Comparison of ENCODE assay signal across 8 mouse cellular contexts in the genomic region with DNA sequence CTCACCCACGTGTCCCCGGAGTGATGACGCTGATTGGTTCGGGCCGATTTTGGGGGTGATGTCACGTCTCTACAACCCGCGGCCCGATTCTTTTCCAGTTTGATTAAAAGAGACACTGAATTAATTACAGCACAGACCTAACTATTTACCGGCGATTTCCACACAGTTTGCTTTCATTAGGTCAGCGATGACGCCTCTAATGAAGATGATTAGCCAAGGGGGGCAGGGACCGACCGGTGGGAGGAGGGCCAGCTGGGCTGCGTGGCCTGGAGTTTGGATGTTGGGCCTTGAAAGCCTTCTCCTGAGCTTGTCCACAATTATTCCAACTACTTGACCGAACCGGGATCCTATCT. TPM values are rescaled to one million over a fixed set of nuclear protein-coding genes. Genes with fewer than 3 reads are reported as not detected.
A peak's percentile ranks its signal among the peaks of the same experiment; 100 is the strongest.
DNase-seq lines count a peak whose midpoint lies in the region; ATAC-seq and TF ChIP-seq lines count a peak whose summit lies in the region.

Gene Barhl1 (minus strand): TSS at position 156 of the 353 bp plus-strand sequence.

- WGBS in limb, embryonic 14.5 days, result under 1% methylated on average over 18 of the region's 18 CpGs

- H3K4me3 ChIP-seq in testis, adult 2 months (ENCODE audit: control insufficient read depth, low read depth, low read length), result peak within 1 kb of the TSS; percentile 62
- H3K4me3 ChIP-seq in limb, embryonic 14.5 days (replicated peaks; ENCODE audit: low read length), result no peak within 1 kb of the TSS; the same call in 1 of the 2 replicates

- peaks cover 26% of the 10 kb centered on the region for H3K4me1 ChIP-seq in testis, adult 2 months (ENCODE audit: control insufficient read depth, insufficient read depth, low read length)
- H3K4me1 ChIP-seq in limb, embryonic 14.5 days (ENCODE audit: control insufficient read depth, insufficient read depth, low read length), result no peaks in the 10 kb centered on the region

- H3K9me3 ChIP-seq in limb, embryonic 14.5 days (ENCODE audit: control insufficient read depth, low read length), result no peaks in the 10 kb centered on the region

- H3K9ac ChIP-seq in limb, embryonic 14.5 days (ENCODE audit: low read depth, low read length, severe bottlenecking), result no peak within 1 kb of the TSS

- H3K27ac ChIP-seq in testis, adult 2 months (ENCODE audit: control insufficient read depth, insufficient read depth, low read depth, low read length), result no peak within 1 kb of the TSS
- no peak within 1 kb of the TSS for H3K27ac ChIP-seq in limb, embryonic 14.5 days (replicated peaks; ENCODE audit: low read depth, low read length)

- no peak for ATAC-seq in limb, embryonic 14.5 days (ENCODE audit: low FRiP score, low read depth)

- H3K27me3 ChIP-seq in testis, adult 2 months (ENCODE audit: control insufficient read depth, insufficient read depth, low read length), result peaks cover 11% of the 10 kb centered on the region; the same call in 1 of the 2 replicates
- peaks cover 95% of the 10 kb centered on the region for H3K27me3 ChIP-seq in limb, embryonic 14.5 days (ENCODE audit: control insufficient read depth, insufficient read depth, low read length)

- no peak for TF ChIP-seq POLR2A in testis, adult 2 months (IDR thresholded peaks at IDR 0.05; ENCODE audit: control insufficient read depth, low read depth, low read length)
- TF ChIP-seq POLR2A in limb, embryonic 14.5 days (IDR thresholded peaks at IDR 0.05; ENCODE audit: borderline replicate concordance, extremely low read depth, insufficient read depth, insufficient read length), result no peak

- no peak for TF ChIP-seq CTCF in testis, adult 2 months (IDR thresholded peaks at IDR 0.05; ENCODE audit: control insufficient read depth, insufficient read depth, insufficient replicate concordance, low read depth, low read length)

- H3K36me3 ChIP-seq in testis, adult 2 months (ENCODE audit: control insufficient read depth, insufficient read depth, low read length), result no peaks in the 10 kb centered on the region
- H3K36me3 ChIP-seq in limb, embryonic 14.5 days (ENCODE audit: control insufficient read depth, insufficient read depth, low read length), result no peaks in the 10 kb centered on the region

- H3K4me2 ChIP-seq in limb, embryonic 14.5 days (replicated peaks; ENCODE audit: low read depth, low read length, severe bottlenecking), result peak within 1 kb of the TSS; percentile 22; the same call in 1 of the 2 replicates

- peak; percentile 28 for DNase-seq in embryo, embryonic 11 days
- no peak for DNase-seq in embryo, embryonic 9.5 days (ENCODE audit: extremely low spot score)
- DNase-seq in testis, postnatal 10 days (ENCODE audit: low spot score), result no peak
- no peak for DNase-seq in limb, embryonic 14.5 days (ENCODE audit: low spot score)
- DNase-seq in layer of hippocampus, adult 18-20 months (ENCODE audit: low spot score in 2 of 2), result no peak
- DNase-seq in right cerebral cortex, postnatal 36 days (ENCODE audit: low spot score in 2 of 2), result no peak
- no peak for DNase-seq in urinary bladder, adult 18-20 months (ENCODE audit: low spot score in 2 of 2)

RNA-seq across cellular contexts. Expression of gene Barhl1, which starts in this region (rescaled TPM):
- polyA plus RNA-seq in testis, adult 2 months (2012; rRNA removed), result 0.35 and 0.43 TPM in 2 replicates
- 0.13 and 0.54 TPM in 2 replicates for polyA plus RNA-seq in limb, embryonic 14.5 days (2012; rRNA removed)
- polyA plus RNA-seq in limb, embryonic 14.5 days (2014; fragmentation: Nextera tagmentation; extraction: Ambion mirVana), result not detected in 2 replicates
- total RNA-seq in layer of hippocampus, adult 18-20 months (2021), result not detected
